Mouse (Mus musculus) CD4-positive helper T cell, adult 2 months (primary cell): ENCODE data around the gene Frmd4a.
A peak's percentile ranks its signal among the peaks of the same experiment; 100 is the strongest.

Experiments
- DNase-seq: peaks from one replicate; pipeline ENCODE4 v3.0.0-alpha.2; 2012; ENCODE audit warnings: low read depth, missing footprints, low spot score

The Frmd4a gene

GRCm38 (mm10) chr2:4391091-4391490 lies 373.6 kb downstream of the Frmd4a start:
- no peak for DNase-seq

GRCm38 (mm10) chr2:4391678-4392085 lies 374.2 kb downstream of the Frmd4a start:
- no peak for DNase-seq

- DNase-seq = no peak
These were observed 375.5 kb downstream of the Frmd4a start for GRCm38 (mm10) chr2:4393046-4393445.

DNA sequence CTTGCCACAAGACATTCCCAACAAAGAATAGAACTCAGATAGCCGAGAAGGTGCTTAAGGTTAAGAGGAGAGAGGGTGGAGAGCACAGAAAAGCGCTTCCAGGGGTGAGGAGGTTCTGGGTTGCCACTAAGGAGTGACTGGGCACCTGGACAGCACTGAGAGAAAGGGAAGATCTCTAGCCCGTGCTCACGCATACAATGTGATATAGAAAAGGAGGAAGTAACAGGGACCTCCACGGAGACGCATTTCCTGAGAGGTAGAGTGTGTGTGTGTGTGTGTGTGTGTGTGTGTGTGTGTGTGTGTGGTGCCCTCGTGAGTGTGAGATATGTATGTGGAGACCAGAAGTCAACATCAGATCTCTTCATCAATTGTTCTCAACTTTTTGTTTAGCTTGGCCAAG lies 377.1 kb downstream of the Frmd4a start:
- DNase-seq = no peak

GRCm38 (mm10) chr2:4399721-4400120 lies 382.2 kb downstream of the Frmd4a start:
- no peak for DNase-seq

GRCm38 (mm10) chr2:4400771-4401596 lies 383.5 kb downstream of the Frmd4a start:
- DNase-seq = peak; percentile 11

DNA sequence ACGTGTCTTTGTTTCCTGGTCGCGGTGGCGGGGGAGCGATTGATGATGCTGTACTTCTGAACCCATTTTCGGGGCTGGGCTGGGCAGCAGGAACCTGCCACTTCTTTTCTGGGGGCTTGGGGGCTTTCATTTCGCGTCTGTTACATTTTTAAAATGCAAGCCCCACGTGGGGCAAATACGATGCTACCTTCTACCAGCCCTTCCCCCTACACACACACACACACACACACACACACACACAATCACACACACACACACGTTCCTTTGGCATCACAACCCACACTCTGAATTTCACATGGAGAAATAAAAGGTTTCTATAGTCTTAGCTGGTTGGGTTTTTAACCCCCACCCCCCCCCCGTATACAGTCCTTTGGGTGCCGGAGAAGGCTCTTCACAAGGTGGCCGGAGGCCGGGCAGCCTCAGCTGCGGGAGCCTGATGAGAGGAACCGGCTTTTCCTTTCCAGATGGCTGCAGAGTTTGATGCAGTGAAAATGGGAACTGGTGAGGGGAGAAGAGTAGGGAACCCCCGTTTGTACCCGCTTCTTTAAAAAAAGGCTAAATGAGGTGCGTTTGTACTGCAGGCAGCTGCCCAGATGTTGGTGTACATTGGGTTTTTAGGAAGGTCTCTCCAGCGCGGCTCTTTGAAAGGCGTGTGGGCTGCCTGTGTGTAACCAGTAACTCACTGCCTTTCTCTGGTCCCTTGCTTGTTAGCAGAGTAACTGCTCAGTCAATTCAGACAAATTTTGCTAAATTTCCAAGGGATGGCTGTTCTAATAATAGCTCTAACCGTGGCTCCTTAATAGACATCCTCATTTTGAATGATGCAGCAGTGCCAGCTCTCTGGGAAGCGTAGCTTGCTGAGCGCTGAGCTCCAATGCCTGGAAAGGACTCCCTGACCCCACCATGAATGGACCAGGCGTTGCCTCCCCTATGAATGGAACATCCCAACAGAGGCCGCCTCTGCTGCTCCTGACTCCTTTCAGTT lies 384.4 kb downstream of the Frmd4a start:
- no peak for DNase-seq

- no peak for DNase-seq
These were observed 389.5 kb downstream of the Frmd4a start for GRCm38 (mm10) chr2:4406977-4407376.

GRCm38 (mm10) chr2:4409810-4410433 lies 392.4 kb downstream of the Frmd4a start:
- DNase-seq = no peak

DNA sequence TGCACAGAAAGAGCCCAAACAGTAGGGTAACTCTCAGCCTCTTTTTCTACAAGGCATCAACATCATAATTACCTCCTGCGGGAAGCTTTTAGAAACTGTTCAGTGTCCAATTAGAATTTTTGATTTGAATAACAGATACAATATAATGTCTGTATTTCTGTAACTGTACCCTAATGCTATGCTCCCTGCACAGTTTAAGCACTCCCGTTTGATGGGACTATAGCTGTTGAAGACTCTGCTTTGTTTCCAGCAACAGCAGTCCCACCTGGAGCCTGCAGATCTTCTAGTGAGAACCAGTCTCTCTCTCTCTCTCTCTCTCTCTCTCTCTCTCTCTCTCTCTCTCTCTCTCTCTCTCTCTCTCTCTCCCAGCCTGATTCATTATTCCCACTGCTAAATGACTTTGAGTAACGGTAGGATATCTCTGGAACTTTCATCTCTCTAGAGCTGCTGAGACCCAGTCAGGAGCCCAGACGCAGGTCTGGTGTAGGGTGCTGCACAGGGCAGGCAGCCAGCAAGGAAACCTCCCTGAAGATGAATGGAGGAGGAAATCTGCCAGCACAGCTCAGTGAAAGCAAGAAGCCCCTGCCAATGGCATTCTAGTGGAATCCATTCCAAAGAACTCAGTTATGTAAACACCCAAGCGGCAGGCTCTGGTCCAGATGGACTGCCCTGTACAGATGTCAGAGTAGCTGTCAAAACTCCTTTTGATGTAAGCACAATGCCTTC lies 395.5 kb downstream of the Frmd4a start:
- DNase-seq = no peak

DNA sequence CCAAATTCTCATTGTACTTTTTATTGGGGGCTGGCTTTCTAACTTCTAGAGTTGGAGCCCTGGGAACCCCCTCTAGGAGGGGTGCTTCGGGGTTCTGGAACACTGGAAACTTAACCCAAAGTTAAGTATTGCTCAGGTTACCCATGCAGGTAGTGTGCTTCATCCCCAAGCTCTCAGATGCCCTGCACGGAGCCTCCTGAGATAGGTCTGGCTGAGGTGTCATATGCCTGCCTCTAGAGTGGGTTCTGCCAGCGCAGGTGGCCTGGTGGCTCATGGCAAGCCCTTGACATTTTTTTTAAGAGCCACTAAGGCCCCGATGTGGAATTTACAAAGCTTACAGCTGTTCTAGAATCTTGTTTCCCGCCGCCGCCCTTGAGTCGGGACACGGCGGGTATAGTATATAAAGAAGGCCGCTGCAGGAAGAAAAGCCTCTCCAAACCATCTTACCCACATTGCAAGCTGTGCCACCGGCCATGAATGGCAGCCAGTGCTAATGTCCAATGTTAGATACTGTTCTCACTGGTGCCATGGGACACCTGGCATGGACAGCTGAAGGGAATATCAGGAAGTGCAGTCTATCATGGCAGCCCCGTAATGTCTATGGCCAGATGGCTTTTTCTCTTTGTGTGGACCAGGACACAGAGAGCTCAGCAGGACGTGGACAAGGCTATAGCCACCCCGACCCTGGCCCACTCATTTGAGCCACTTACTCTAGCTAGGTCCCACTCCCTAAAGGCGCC lies 396.2 kb downstream of the Frmd4a start:
- no peak for DNase-seq

DNA sequence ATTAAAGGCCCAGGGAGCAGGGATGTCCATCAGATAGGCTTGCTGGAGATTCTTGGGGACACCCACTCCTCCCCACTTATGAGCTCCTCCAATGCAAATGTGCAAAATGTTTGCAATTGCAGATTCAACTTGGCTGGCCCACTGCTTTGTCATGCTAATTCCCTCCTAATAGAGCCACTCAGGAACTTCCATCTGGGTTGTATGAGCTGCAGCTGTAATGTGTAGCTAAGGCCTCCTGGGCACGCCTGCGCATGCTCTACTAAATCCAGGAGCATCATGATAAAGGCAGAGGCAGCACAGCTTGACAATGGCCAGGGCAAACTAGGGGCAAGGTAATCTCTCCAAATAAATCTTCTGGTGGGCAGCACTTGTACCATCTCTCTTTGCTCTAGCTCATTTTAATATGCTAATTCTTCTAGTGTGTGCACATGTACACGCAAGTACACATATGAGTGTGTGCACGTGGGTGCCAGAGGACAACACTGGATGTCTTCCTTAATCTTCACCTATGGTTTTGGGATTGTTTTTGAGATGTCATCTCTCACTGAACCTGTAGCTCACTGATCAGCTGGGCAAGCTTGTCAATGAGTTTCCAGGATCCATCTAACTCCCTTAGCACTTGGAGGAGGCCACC lies 403.3 kb downstream of the Frmd4a start:
- DNase-seq = no peak

- no peak for DNase-seq
These were observed 404.2 kb downstream of the Frmd4a start for GRCm38 (mm10) chr2:4421757-4422156.

DNA sequence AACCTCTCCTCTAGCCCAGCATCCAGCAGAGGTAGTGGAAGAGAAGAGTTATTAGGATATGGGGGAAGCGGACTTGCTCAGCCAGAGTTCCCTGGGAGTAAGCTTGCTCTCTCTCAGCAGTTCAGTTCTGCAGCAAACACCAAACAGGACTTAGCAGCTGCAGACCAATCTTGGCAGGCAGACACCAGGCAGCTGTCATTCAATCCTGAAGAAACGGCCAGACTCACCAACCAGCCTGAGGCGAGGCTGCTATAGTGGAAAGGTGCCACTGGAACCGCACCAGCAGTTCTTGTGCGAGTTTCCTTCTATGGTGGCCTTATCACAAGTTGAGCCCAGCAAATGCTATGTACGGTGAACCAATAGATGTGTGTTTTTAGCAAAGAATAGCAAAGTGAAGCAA lies 406.4 kb downstream of the Frmd4a start:
- DNase-seq = no peak

DNA sequence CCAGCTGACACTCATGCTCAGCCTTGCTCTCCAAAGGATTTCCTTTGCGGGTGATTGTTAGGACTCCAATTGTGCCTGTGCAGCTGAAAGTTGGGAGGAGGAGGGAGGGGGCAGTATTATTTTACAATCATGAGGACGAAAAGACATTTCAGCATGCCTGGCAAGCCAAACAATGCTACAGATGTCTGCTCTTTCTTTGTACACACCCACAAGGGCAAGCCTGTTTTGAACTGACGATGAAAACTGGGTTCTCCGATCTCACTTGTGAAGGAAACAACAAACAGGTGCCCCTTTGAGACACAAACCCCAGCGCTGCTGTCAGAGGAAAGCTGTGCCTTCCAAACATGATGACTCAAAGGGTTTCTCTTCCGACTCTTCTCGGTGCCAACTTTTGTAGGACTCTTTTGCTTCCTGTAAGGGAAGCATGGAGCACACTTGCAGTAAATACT lies 410.9 kb downstream of the Frmd4a start:
- no peak for DNase-seq

GRCm38 (mm10) chr2:4433119-4433518 lies 415.6 kb downstream of the Frmd4a start:
- no peak for DNase-seq

- no peak for DNase-seq
These were observed 417.5 kb downstream of the Frmd4a start for GRCm38 (mm10) chr2:4435051-4435450.

- DNase-seq = no peak
These were observed 419.1 kb downstream of the Frmd4a start for GRCm38 (mm10) chr2:4436361-4437231.

DNA sequence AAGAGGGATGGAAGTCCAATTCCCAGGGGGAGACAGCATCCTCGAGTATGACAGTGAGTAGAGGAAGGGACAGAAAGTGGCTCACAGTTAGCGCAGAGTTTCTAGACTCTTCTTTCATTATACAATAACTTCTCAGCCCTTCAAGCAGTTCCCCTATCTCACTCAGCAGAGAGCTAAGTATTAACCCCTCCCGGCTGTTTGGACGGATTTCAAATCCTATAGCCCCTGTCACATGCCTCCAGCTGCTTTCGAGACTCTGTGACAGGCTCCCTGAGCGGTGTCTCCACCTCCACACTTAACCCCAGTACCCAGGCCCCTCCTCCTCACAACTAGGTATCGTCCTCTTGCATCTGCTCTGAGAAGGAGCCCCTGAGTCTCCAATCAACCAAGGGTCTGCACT lies 421.2 kb downstream of the Frmd4a start:
- no peak for DNase-seq
